Mouse (Mus musculus) left cerebral cortex, adult 2 months (tissue): ENCODE data around the gene 2700081O15Rik. TPM values are rescaled to one million over a fixed set of nuclear protein-coding genes. Genes with fewer than 3 reads are reported as not detected.
A peak's percentile ranks its signal among the peaks of the same experiment; 100 is the strongest.
"Not testable (repeated sequence)": the region's sequence is repeated elsewhere in the genome, so short reads cannot be mapped to it uniquely, and the experiment has no call there.

Source experiments
- DNase-seq, 2 experiments: peaks; one replicate each; pipeline ENCODE4 v3.0.0; 2021 to 2022; ENCODE audit warnings: low spot score in 2 of 2, mixed read lengths in 1 of 2; ENCODE audit errors: extremely low spot score in 1 of 2
- H3K27ac ChIP-seq: fragments of 200-600 bp; 2 replicates; pipeline ENCODE4 v1.8.1; 2022
- H3K4me3 ChIP-seq: fragments of 200-600 bp; 2 replicates; pipeline ENCODE4 v1.8.1; 2022
- CTCF ChIP-seq: fragments of 200-600 bp; IDR thresholded peaks from 2 replicates; pipeline ENCODE4 v1.8.1; 2022; ENCODE audit warnings: antibody characterized with exemption, mild to moderate bottlenecking, moderate library complexity
- intact Hi-C: fragments of 180-260 bp; cut with DNase I; formaldehyde crosslinking; loops from one replicate; pipeline ENCODE4 v1.15.1; 2025
- long read RNA-seq, 2 experiments: library from polyadenylated mRNA; stranded (forward); transcript quantifications; one replicate each; pipeline ENCODE4 v2.0.0; 2021; ENCODE audit warnings: borderline mapping rate in 2 of 2
- total RNA-seq, 2 experiments: library from RNA; stranded (reverse); gene quantifications; 2 replicates each; pipeline ENCODE4 v1.2.3; 2021

2700081O15Rik gene
- 10 to 100 TPM; 32.1 to 34.1 TPM for total RNA-seq
- long read RNA-seq, experiment 1, full-length matches to known transcripts = 18 of 33 reads
- long read RNA-seq, experiment 1, partial matches to known transcripts = 3 of 33 reads
- long read RNA-seq, experiment 1, other reads (novel, unspliced or antisense) = 12 of 33 reads
- long read RNA-seq, experiment 2, full-length matches to known transcripts = 24 of 43 reads
- long read RNA-seq, experiment 2, partial matches to known transcripts = 3 of 43 reads
- long read RNA-seq, experiment 2, other reads (novel, unspliced or antisense) = 16 of 43 reads

GRCm38 (mm10) chr19:7416834-7417735 lies at the start of gene 2700081O15Rik:
TSS of gene 2700081O15Rik (plus strand) at chr19:7417625.
- peak within 1 kb of the TSS; percentile 87 for H3K27ac ChIP-seq
- TF ChIP-seq CTCF = no peak
- intact Hi-C loops = loop anchor here (2.0 to 5.0 kb wide), 5 partner anchors 34 to 360 kb away; partner anchors contain the start of genes Macrod1, Mark2, Naa40 and Rcor2
- peak within 1 kb of the TSS; percentile 75 for H3K4me3 ChIP-seq
- DNase-seq = peak; percentile 75 to 76

- DNase-seq, H3K27ac ChIP-seq, intact Hi-C loops, H3K4me3 ChIP-seq: not testable (repeated sequence)
Measured at GRCm38 (mm10) chr19:7369469-7369868, 48.0 kb upstream of the 2700081O15Rik start.

GRCm38 (mm10) chr19:7374491-7374890 lies 42.9 kb upstream of the 2700081O15Rik start:
- no peak overlapping the region for H3K27ac ChIP-seq
- intact Hi-C loops = no loop called here
- no peak overlapping the region for H3K4me3 ChIP-seq
- TF ChIP-seq CTCF = no peak
- no peak for DNase-seq

GRCm38 (mm10) chr19:7377639-7378038 lies 39.8 kb upstream of the 2700081O15Rik start:
- Histone ChIP-seq H3K4me3 (no peak overlapping the region), H3K27ac (no peak overlapping the region)
- intact Hi-C loops = no loop called here
- no peak for DNase-seq
- TF ChIP-seq CTCF = no peak

- no peak for TF ChIP-seq CTCF
- Histone ChIP-seq H3K27ac (peak overlapping the region; percentile 92), H3K4me3 (peak overlapping the region; percentile 92)
- DNase-seq = no peak
- intact Hi-C loops = loop anchor here (2.0 kb wide), 1 partner anchor 35 kb away; the partner anchor contains the start of gene 2700081O15Rik
Measured at GRCm38 (mm10) chr19:7381906-7382247, 35.5 kb upstream of the 2700081O15Rik start.

GRCm38 (mm10) chr19:7382248-7382902 lies 35.0 kb upstream of the 2700081O15Rik start:
- Histone ChIP-seq H3K27ac (peak overlapping the region; percentile 92), H3K4me3 (peak overlapping the region; percentile 92)
- intact Hi-C loops = loop anchor here (2.0 kb wide), 1 partner anchor 34 kb away; the partner anchor contains the start of gene 2700081O15Rik
- peak; percentile 42 to 57 for DNase-seq
- no peak for TF ChIP-seq CTCF

- no peak for TF ChIP-seq CTCF
- H3K27ac ChIP-seq = peak within 1 kb of the TSS; percentile 92
- DNase-seq = peak; percentile 98 to 99
- intact Hi-C loops = loop anchor here (2.0 kb wide), 1 partner anchor 34 kb away; the partner anchor contains the start of gene 2700081O15Rik
- H3K4me3 ChIP-seq = peak within 1 kb of the TSS; percentile 92
Measured at GRCm38 (mm10) chr19:7382903-7383865, 34.2 kb upstream of the 2700081O15Rik start, which contains the start of gene Spindoc. TSS of gene Spindoc (minus strand) at chr19:7382994.

- H3K27ac ChIP-seq = no peak overlapping the region
- no peak for DNase-seq
- TF ChIP-seq CTCF = no peak
- intact Hi-C loops = no loop called here
- H3K4me3 ChIP-seq = no peak overlapping the region
Measured at GRCm38 (mm10) chr19:7386042-7386441, 31.4 kb upstream of the 2700081O15Rik start.

- intact Hi-C loops = no loop called here
- no peak overlapping the region for H3K27ac ChIP-seq
- no peak overlapping the region for H3K4me3 ChIP-seq
- TF ChIP-seq CTCF = no peak
- DNase-seq = no peak
Measured at GRCm38 (mm10) chr19:7388488-7388887, 28.9 kb upstream of the 2700081O15Rik start.
